ENCODE assay signal across 9 mouse cellular contexts in genomic region chr12:108994436-108995031, GRCm38 (mm10).
DNase-seq lines count a peak whose midpoint lies in the region; ATAC-seq and TF ChIP-seq lines count a peak whose summit lies in the region.
"Had no signal": no experiment of that assay in that cellular context is flagged by ENCODE, and none has a peak within 500 bp of the region (broad histone marks: within the 10 kb centered on the region; RNA-seq: fewer than 3 reads in every experiment).

No protein-coding gene starts in this region.

- 0 out of 2 replicates have a peak overlapping the region, but pooled peaks have one; percentile 3 for H3K4me3 ChIP-seq in embryonic facial prominence, embryonic 12.5 days
- 0 out of 2 replicates have a peak overlapping the region, but pooled peaks have one; percentile 26 for H3K4me3 ChIP-seq in heart, embryonic 11.5 days (ENCODE audit: low read depth, low read length)
- no peak overlapping the region for H3K4me3 ChIP-seq in liver, embryonic 15.5 days (replicated peaks)
- no peak overlapping the region for H3K4me3 ChIP-seq in neural tube, embryonic 14.5 days (ENCODE audit: low read depth, low read length)
- H3K4me3 ChIP-seq in thymus, adult 2 months (ENCODE audit: control insufficient read depth, insufficient read depth, low read length) = no peak overlapping the region

- H3K9me3 ChIP-seq in embryonic facial prominence, embryonic 12.5 days = no peaks in the 10 kb centered on the region
- H3K9me3 ChIP-seq in heart, embryonic 11.5 days (replicated peaks; ENCODE audit: control insufficient read depth, low read length) = no peaks in the 10 kb centered on the region
- no peaks in the 10 kb centered on the region for H3K9me3 ChIP-seq in liver, embryonic 15.5 days (replicated peaks)
- H3K9me3 ChIP-seq in neural tube, embryonic 14.5 days (ENCODE audit: control insufficient read depth, low read length) = no peaks in the 10 kb centered on the region

- DNase-seq in left cerebral cortex, postnatal 10 days (ENCODE audit: extremely low spot score in 1 of 2, low spot score in 2 of 2) = peak; percentile 27 to 81
- DNase-seq in left cerebral cortex, adult 9 months (ENCODE audit: low spot score in 2 of 2) = no peak
- DNase-seq in kidney, adult 8-10 months = peak; percentile 24 to 66
- DNase-seq in thymus, adult 2 months = peak; percentile 69

- no peaks in the 10 kb centered on the region for H3K36me3 ChIP-seq in embryonic facial prominence, embryonic 12.5 days
- H3K36me3 ChIP-seq in heart, embryonic 11.5 days (ENCODE audit: control insufficient read depth, insufficient read depth, low read length) = no peaks in the 10 kb centered on the region
- no peaks in the 10 kb centered on the region for H3K36me3 ChIP-seq in liver, embryonic 15.5 days (replicated peaks)
- no peaks in the 10 kb centered on the region for H3K36me3 ChIP-seq in neural tube, embryonic 14.5 days (ENCODE audit: control insufficient read depth, insufficient read depth, low read length)
- H3K36me3 ChIP-seq in thymus, adult 2 months (ENCODE audit: control insufficient read depth, insufficient read depth, low read length) = no peaks in the 10 kb centered on the region

- no peak overlapping the region for H3K9ac ChIP-seq in embryonic facial prominence, embryonic 12.5 days
- H3K9ac ChIP-seq in heart, embryonic 11.5 days (ENCODE audit: low read depth, low read length) = no peak overlapping the region
- no peak overlapping the region for H3K9ac ChIP-seq in liver, embryonic 15.5 days
- H3K9ac ChIP-seq in neural tube, embryonic 14.5 days (replicated peaks; ENCODE audit: low read depth, low read length) = no peak overlapping the region

- 0 out of 2 replicates have a peak, but pooled peaks have one; percentile 36 for ATAC-seq in embryonic facial prominence, embryonic 12.5 days (ENCODE audit: insufficient number of reproducible peaks, insufficient read depth, low FRiP score, low TSS enrichment)
- ATAC-seq in heart, embryonic 11.5 days (replicated peaks; ENCODE audit: insufficient number of reproducible peaks, low FRiP score, low TSS enrichment) = no peak
- no peak for ATAC-seq in liver, embryonic 15.5 days (ENCODE audit: insufficient read depth)
- peak; percentile 60; the same call in 1 of the 2 replicates for ATAC-seq in neural tube, embryonic 14.5 days (ENCODE audit: low read depth)
- ATAC-seq: Patski had no signal

- intact Hi-C loops in left cerebral cortex, postnatal 10 days (cut with DNase I) = no loop called here

- peak overlapping the region; percentile 47 for H3K4me2 ChIP-seq in embryonic facial prominence, embryonic 12.5 days (replicated peaks)
- peak overlapping the region; percentile 56 for H3K4me2 ChIP-seq in heart, embryonic 11.5 days
- peak overlapping the region; percentile 33; the same call in 1 of the 2 replicates for H3K4me2 ChIP-seq in liver, embryonic 15.5 days
- H3K4me2 ChIP-seq in neural tube, embryonic 14.5 days (ENCODE audit: low read depth, low read length) = no peak overlapping the region

- H3K27ac ChIP-seq in embryonic facial prominence, embryonic 12.5 days = no peak overlapping the region
- no peak overlapping the region for H3K27ac ChIP-seq in heart, embryonic 11.5 days (ENCODE audit: low read depth, low read length)
- H3K27ac ChIP-seq in liver, embryonic 15.5 days (replicated peaks) = no peak overlapping the region
- no peak overlapping the region for H3K27ac ChIP-seq in neural tube, embryonic 14.5 days (ENCODE audit: low read depth, low read length)
- H3K27ac ChIP-seq in thymus, adult 2 months (ENCODE audit: control insufficient read depth, insufficient read depth, low read length) = no peak overlapping the region

- 6% methylated on average over 19 of the region's 19 CpGs for WGBS in embryonic facial prominence, embryonic 12.5 days
- 4% methylated on average over 19 of the region's 19 CpGs for WGBS in heart, embryonic 11.5 days (ENCODE audit: insufficient replicate concordance)
- WGBS in liver, embryonic 15.5 days (ENCODE audit: insufficient replicate concordance) = 7% methylated on average over 19 of the region's 19 CpGs
- 6% methylated on average over 19 of the region's 19 CpGs for WGBS in neural tube, embryonic 14.5 days
- WGBS in thymus, adult 2 months = 16% methylated on average over 19 of the region's 19 CpGs

- H3K4me1 ChIP-seq in embryonic facial prominence, embryonic 12.5 days = 0 out of 2 replicates have a peak, but pooled peaks cover 9% of the 10 kb centered on the region
- H3K4me1 ChIP-seq in heart, embryonic 11.5 days (ENCODE audit: control insufficient read depth, insufficient read depth, low read length) = no peaks in the 10 kb centered on the region
- H3K4me1 ChIP-seq in liver, embryonic 15.5 days (replicated peaks) = no peaks in the 10 kb centered on the region
- H3K4me1 ChIP-seq in neural tube, embryonic 14.5 days (ENCODE audit: control insufficient read depth, insufficient read depth, low read length) = peaks cover 7% of the 10 kb centered on the region; the same call in 1 of the 2 replicates
- H3K4me1 ChIP-seq in thymus, adult 2 months (replicated peaks; ENCODE audit: control insufficient read depth, insufficient read depth, low read length) = no peaks in the 10 kb centered on the region; the same call in 1 of the 2 replicates

- 0 out of 2 replicates have a peak, but pooled peaks have one; percentile 15 for TF ChIP-seq CTCF in thymus, adult 2 months (IDR thresholded peaks at IDR 0.05; ENCODE audit: borderline replicate concordance, control insufficient read depth, extremely low read depth, insufficient read depth, low read length, poor library complexity)

- no peaks in the 10 kb centered on the region for H3K27me3 ChIP-seq in embryonic facial prominence, embryonic 12.5 days
- H3K27me3 ChIP-seq in heart, embryonic 11.5 days (ENCODE audit: control insufficient read depth, insufficient read depth, low read length) = no peaks in the 10 kb centered on the region
- H3K27me3 ChIP-seq in liver, embryonic 15.5 days = no peaks in the 10 kb centered on the region
- H3K27me3 ChIP-seq in neural tube, embryonic 14.5 days (ENCODE audit: control insufficient read depth, insufficient read depth, low read length) = no peaks in the 10 kb centered on the region
- no peaks in the 10 kb centered on the region for H3K27me3 ChIP-seq in thymus, adult 2 months (ENCODE audit: control insufficient read depth, insufficient read depth, low read length)
- H3K27me3 ChIP-seq: Patski had no signal

- no peak for TF ChIP-seq POLR2A in thymus, adult 2 months (IDR thresholded peaks at IDR 0.05; ENCODE audit: control insufficient read depth, extremely low read depth, insufficient read depth, low read length, poor library complexity)

Comparison
In these comparisons a context has a peak if more than half of its experiments do, and no peak if none do; other contexts are left out.
1. DNase-seq: peak in left cerebral cortex, postnatal 10 days (2 of 2), kidney, adult 8-10 months (2 of 2) and thymus, adult 2 months (single experiment); none in left cerebral cortex, adult 9 months (0 of 2).
2. ATAC-seq: peak in embryonic facial prominence, embryonic 12.5 days (single experiment) and neural tube, embryonic 14.5 days (single experiment); none in heart, embryonic 11.5 days (single experiment) and liver, embryonic 15.5 days (single experiment).
3. H3K4me3 ChIP-seq: peak in embryonic facial prominence, embryonic 12.5 days (single experiment) and heart, embryonic 11.5 days (single experiment); none in liver, embryonic 15.5 days (single experiment), neural tube, embryonic 14.5 days (single experiment) and thymus, adult 2 months (single experiment).